Mouse (Mus musculus): ENCODE results near the gene Mtfp1. TPM values are rescaled to one million over a fixed set of nuclear protein-coding genes. Genes with fewer than 3 reads are reported as not detected.
"Not testable (repeated sequence)": the region's sequence is repeated elsewhere in the genome, so short reads cannot be mapped to it uniquely, and the experiment has no call there.

The Mtfp1 gene
- total RNA-seq, 2 experiments from 2014 or later = 91.0 to 101 TPM

GRCm38 (mm10) chr11:4123922-4124321, 28.7 kb upstream of the Mtfp1 start:
- peak; percentile 78 for TF ChIP-seq CTCF (IDR thresholded peaks at IDR 0.05)
- intact Hi-C loops (cut with DNase I) = no loop called here
- DNase-seq (ENCODE audit: extremely low spot score in 1 of 2, low spot score in 2 of 2) = no peak
- Histone ChIP-seq H3K27ac (no peak overlapping the region), H3K4me3 (no peak overlapping the region)

- no peak for DNase-seq (ENCODE audit: extremely low spot score in 1 of 2, low spot score in 2 of 2)
- no peak within 1 kb of the TSS for H3K4me3 ChIP-seq
- TF ChIP-seq CTCF (IDR thresholded peaks at IDR 0.05) = no peak
- no peak within 1 kb of the TSS for H3K27ac ChIP-seq
- intact Hi-C loops (cut with DNase I) = no loop called here
Observed at GRCm38 (mm10) chr11:4122742-4123579, 27.7 kb upstream of the Mtfp1 start, which contains the start of gene Sec14l2. TSS of gene Sec14l2 (minus strand) at chr11:4123415.

GRCm38 (mm10) chr11:4122226-4122625, 27.0 kb upstream of the Mtfp1 start:
- intact Hi-C loops (cut with DNase I) = no loop called here
- no peak for TF ChIP-seq CTCF (IDR thresholded peaks at IDR 0.05)
- no peak for DNase-seq (ENCODE audit: extremely low spot score in 1 of 2, low spot score in 2 of 2)
- Histone ChIP-seq H3K4me3 (no peak overlapping the region), H3K27ac (no peak overlapping the region)

- TF ChIP-seq CTCF (IDR thresholded peaks at IDR 0.05) = no peak
- no peak for DNase-seq (ENCODE audit: extremely low spot score in 1 of 2, low spot score in 2 of 2)
- H3K4me3 ChIP-seq = no peak overlapping the region
- H3K27ac ChIP-seq = no peak overlapping the region
- intact Hi-C loops (cut with DNase I) = no loop called here
Observed at GRCm38 (mm10) chr11:4121691-4122090, 26.4 kb upstream of the Mtfp1 start.

- no peak for TF ChIP-seq CTCF (IDR thresholded peaks at IDR 0.05)
- intact Hi-C loops (cut with DNase I) = no loop called here
- no peak overlapping the region for H3K27ac ChIP-seq
- no peak overlapping the region for H3K4me3 ChIP-seq
- no peak for DNase-seq (ENCODE audit: extremely low spot score in 1 of 2, low spot score in 2 of 2)
Observed at GRCm38 (mm10) chr11:4119635-4120034, 24.4 kb upstream of the Mtfp1 start.

GRCm38 (mm10) chr11:4118081-4118921, 23.1 kb upstream of the Mtfp1 start:
- Histone ChIP-seq H3K27ac (peak overlapping the region; percentile 91), H3K4me3 (peak overlapping the region; percentile 71)
- intact Hi-C loops (cut with DNase I) = loop anchor here (1.0 kb wide), 1 partner anchor 22 kb away; no protein-coding TSS in a partner anchor
- peak; percentile 81 to 84 for DNase-seq (ENCODE audit: extremely low spot score in 1 of 2, low spot score in 2 of 2)
- no peak for TF ChIP-seq CTCF (IDR thresholded peaks at IDR 0.05)

GRCm38 (mm10) chr11:4117372-4118071, 22.3 kb upstream of the Mtfp1 start:
- TF ChIP-seq CTCF (IDR thresholded peaks at IDR 0.05) = peak; percentile 24
- no peak for DNase-seq (ENCODE audit: extremely low spot score in 1 of 2, low spot score in 2 of 2)
- peak overlapping the region; percentile 91 for H3K27ac ChIP-seq
- H3K4me3 ChIP-seq = peak overlapping the region; percentile 71
- intact Hi-C loops (cut with DNase I) = loop anchor here (1.0 kb wide), 1 partner anchor 21 kb away; no protein-coding TSS in a partner anchor

GRCm38 (mm10) chr11:4116458-4117141, 21.4 kb upstream of the Mtfp1 start:
- Histone ChIP-seq H3K27ac (peak overlapping the region; percentile 91), H3K4me3 (peak overlapping the region; percentile 71)
- intact Hi-C loops (cut with DNase I) = no loop called here
- no peak for TF ChIP-seq CTCF (IDR thresholded peaks at IDR 0.05)
- peak in 1 of 2 experiments; percentile 62 for DNase-seq (ENCODE audit: extremely low spot score in 1 of 2, low spot score in 2 of 2)

- no peak for TF ChIP-seq CTCF (IDR thresholded peaks at IDR 0.05)
- no peak for DNase-seq (ENCODE audit: extremely low spot score in 1 of 2, low spot score in 2 of 2)
- Histone ChIP-seq H3K4me3 (no peak overlapping the region; the same call in 1 of the 2 replicates), H3K27ac (peak overlapping the region; percentile 37; the same call in 1 of the 2 replicates)
- intact Hi-C loops (cut with DNase I) = no loop called here
Observed at GRCm38 (mm10) chr11:4115407-4115806, 20.2 kb upstream of the Mtfp1 start.

GRCm38 (mm10) chr11:4114541-4114940, 19.3 kb upstream of the Mtfp1 start:
- H3K27ac ChIP-seq; H3K4me3 ChIP-seq; DNase-seq (ENCODE audit: extremely low spot score in 1 of 2, low spot score in 2 of 2); intact Hi-C loops (cut with DNase I): not testable (repeated sequence)

- Histone ChIP-seq H3K27ac (no peak overlapping the region), H3K4me3 (no peak overlapping the region)
- DNase-seq (ENCODE audit: extremely low spot score in 1 of 2, low spot score in 2 of 2) = no peak
- no peak for TF ChIP-seq CTCF (IDR thresholded peaks at IDR 0.05)
- intact Hi-C loops (cut with DNase I) = no loop called here
Observed at GRCm38 (mm10) chr11:4113970-4114369, 18.7 kb upstream of the Mtfp1 start.
